Mouse (Mus musculus) midbrain, embryonic 12.5 days (tissue): ENCODE measurements at regions not wholly inside any gene's neighbourhood (a gene's known extent, or its start where the extent isn't known, plus 50 kb on each side); places are given as distances from the start of the nearest gene placed in this dataset.

ENCODE experiments used
- ATAC-seq: fragments of 200-750 bp; cut with Nextera tagmentation; 2 replicates; pipeline ENCODE4 v1.8.0; 2017; ENCODE audit warnings: low read depth, moderate TSS enrichment, moderate library complexity; ENCODE audit not compliant: low FRiP score
- H3K27ac ChIP-seq: fragments of 300-500 bp; sonication (generic); replicated peaks from 2 replicates; pipeline ENCODE4 v1.5.1; 2016; ENCODE audit warnings: mild to moderate bottlenecking
- H3K27me3 ChIP-seq: fragments of 300-500 bp; sonication (generic); 2 replicates; pipeline ENCODE4 v1.6.1; 2016; ENCODE audit warnings: mild to moderate bottlenecking
- H3K36me3 ChIP-seq: fragments of 300-500 bp; sonication (generic); 2 replicates; pipeline ENCODE4 v1.6.1; 2016
- H3K4me1 ChIP-seq: fragments of 300-500 bp; sonication (generic); 2 replicates; pipeline ENCODE4 v1.6.1; 2016
- H3K4me2 ChIP-seq: fragments of 300-500 bp; sonication (generic); replicated peaks from 2 replicates; pipeline ENCODE4 v1.6.1; 2016; ENCODE audit warnings: mild to moderate bottlenecking, moderate library complexity
- H3K4me3 ChIP-seq: fragments of 300-500 bp; sonication (generic); 2 replicates; pipeline ENCODE4 v1.5.1; 2016; ENCODE audit warnings: mild to moderate bottlenecking
- H3K9ac ChIP-seq: fragments of 300-500 bp; sonication (generic); replicated peaks from 2 replicates; pipeline ENCODE4 v1.6.1; 2016; ENCODE audit warnings: mild to moderate bottlenecking, moderate library complexity
- H3K9me3 ChIP-seq: fragments of 300-500 bp; sonication (generic); 2 replicates; pipeline ENCODE4 v1.6.1; 2016; ENCODE audit warnings: mild to moderate bottlenecking
- WGBS: fragments of 180-500 bp; shearing (Covaris S2); methylation state at CpG from one replicate; pipeline ENCODE4 v1.1.7; 2016; 5-methylcytosine and 5-hydroxymethylcytosine counted together

GRCm38 (mm10) chr7:40273459-40274072 lies 624.6 kb upstream of the Vstm2b start:
- Histone ChIP-seq H3K27me3 (peaks cover 28% of the 10 kb centered on the region), H3K4me2 (no peak overlapping the region), H3K4me3 (no peak overlapping the region), H3K9ac (no peak overlapping the region), H3K36me3 (no peaks in the 10 kb centered on the region), H3K27ac (no peak overlapping the region), H3K9me3 (no peaks in the 10 kb centered on the region), H3K4me1 (peaks cover 12% of the 10 kb centered on the region; the same call in 1 of the 2 replicates)
- ATAC-seq = peak; percentile 17; the same call in 1 of the 2 replicates
- WGBS = 20% methylated on average over 2 of the region's 2 CpGs

GRCm38 (mm10) chr7:40275078-40275477 lies 623.0 kb upstream of the Vstm2b start:
- WGBS = 71% methylated on average over 9 of the region's 9 CpGs
- Histone ChIP-seq H3K4me1 (peaks cover 12% of the 10 kb centered on the region; the same call in 1 of the 2 replicates), H3K27me3 (peaks cover 41% of the 10 kb centered on the region), H3K4me3 (no peak overlapping the region), H3K9ac (no peak overlapping the region), H3K4me2 (no peak overlapping the region), H3K36me3 (no peaks in the 10 kb centered on the region), H3K27ac (no peak overlapping the region), H3K9me3 (no peaks in the 10 kb centered on the region)
- ATAC-seq = 0 out of 2 replicates have a peak, but pooled peaks have one; percentile 0

GRCm38 (mm10) chr7:40275658-40276057 lies 622.5 kb upstream of the Vstm2b start:
- H3K27me3 ChIP-seq = peaks cover 44% of the 10 kb centered on the region
- no peak overlapping the region for H3K27ac ChIP-seq
- no peaks in the 10 kb centered on the region for H3K9me3 ChIP-seq
- H3K4me2 ChIP-seq = no peak overlapping the region
- 2% methylated on average over 4 of the region's 4 CpGs for WGBS
- H3K9ac ChIP-seq = no peak overlapping the region
- no peaks in the 10 kb centered on the region for H3K36me3 ChIP-seq
- peak; percentile 81 for ATAC-seq
- peaks cover 12% of the 10 kb centered on the region; the same call in 1 of the 2 replicates for H3K4me1 ChIP-seq
- H3K4me3 ChIP-seq = no peak overlapping the region

DNA sequence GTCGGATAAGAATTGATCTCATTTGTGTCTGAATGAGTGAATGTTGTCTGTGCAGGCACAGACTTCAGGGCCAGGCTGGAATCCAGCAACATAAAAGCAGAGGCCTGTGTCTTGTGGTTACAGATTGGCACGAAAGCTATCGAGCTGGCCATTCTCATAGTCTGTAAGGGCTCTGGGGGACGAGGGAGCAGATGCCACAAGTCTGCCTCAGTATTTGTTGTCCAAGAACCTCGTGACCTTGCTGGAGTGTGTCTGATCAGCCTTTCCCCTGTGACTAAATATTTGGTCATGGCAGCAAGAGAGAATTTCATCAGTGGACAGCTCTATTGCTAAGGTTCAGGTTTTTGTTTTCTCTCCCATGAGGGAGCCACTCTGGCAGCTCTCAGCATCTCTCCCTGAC lies 622.0 kb upstream of the Vstm2b start:
- no peak overlapping the region for H3K4me3 ChIP-seq
- H3K9me3 ChIP-seq = no peaks in the 10 kb centered on the region
- H3K4me2 ChIP-seq = no peak overlapping the region
- H3K27ac ChIP-seq = no peak overlapping the region
- no peaks in the 10 kb centered on the region for H3K36me3 ChIP-seq
- ATAC-seq = peak; percentile 81
- H3K4me1 ChIP-seq = peaks cover 12% of the 10 kb centered on the region; the same call in 1 of the 2 replicates
- WGBS = 4% methylated on average over 5 of the region's 5 CpGs
- no peak overlapping the region for H3K9ac ChIP-seq
- H3K27me3 ChIP-seq = peaks cover 40% of the 10 kb centered on the region

DNA sequence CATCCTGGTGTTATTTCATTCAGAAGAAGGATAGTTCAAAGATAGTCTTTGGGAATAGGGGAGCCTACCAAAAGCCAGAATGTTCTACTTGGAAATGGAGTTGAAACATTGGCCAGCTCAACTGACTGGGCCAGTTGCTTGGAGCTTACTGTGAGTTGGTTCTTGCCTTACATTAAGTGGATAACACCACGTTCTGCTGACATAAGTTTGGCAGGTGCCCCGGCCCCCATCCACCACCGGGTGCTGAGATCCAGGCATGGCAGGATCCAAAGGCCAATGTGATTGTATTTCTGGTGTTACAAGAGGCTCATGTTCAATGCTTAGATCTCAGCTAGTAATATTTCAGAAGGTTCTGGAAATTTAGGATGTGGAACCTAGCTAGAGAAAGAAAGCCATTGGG lies 608.0 kb upstream of the Vstm2b start:
- H3K4me2 ChIP-seq = no peak overlapping the region
- no peak overlapping the region for H3K9ac ChIP-seq
- H3K4me3 ChIP-seq = no peak overlapping the region
- no peaks in the 10 kb centered on the region for H3K27me3 ChIP-seq
- no peak overlapping the region for H3K27ac ChIP-seq
- no peaks in the 10 kb centered on the region for H3K36me3 ChIP-seq
- H3K4me1 ChIP-seq = no peaks in the 10 kb centered on the region
- no peak for ATAC-seq
- no peaks in the 10 kb centered on the region for H3K9me3 ChIP-seq
- WGBS = 88% methylated on average over 3 of the region's 3 CpGs

GRCm38 (mm10) chr7:40310558-40310957 lies 587.6 kb upstream of the Vstm2b start:
- Histone ChIP-seq H3K9ac (no peak overlapping the region), H3K4me1 (no peaks in the 10 kb centered on the region), H3K4me2 (no peak overlapping the region), H3K4me3 (no peak overlapping the region), H3K27ac (no peak overlapping the region), H3K9me3 (no peaks in the 10 kb centered on the region), H3K27me3 (no peaks in the 10 kb centered on the region), H3K36me3 (no peaks in the 10 kb centered on the region)
- WGBS = 25% methylated on average over 2 of the region's 2 CpGs
- no peak for ATAC-seq

GRCm38 (mm10) chr7:40321171-40321570 lies 577.0 kb upstream of the Vstm2b start:
- H3K36me3 ChIP-seq = no peaks in the 10 kb centered on the region
- H3K9ac ChIP-seq = no peak overlapping the region
- H3K4me3 ChIP-seq = no peak overlapping the region
- H3K9me3 ChIP-seq = no peaks in the 10 kb centered on the region
- no peaks in the 10 kb centered on the region for H3K27me3 ChIP-seq
- 88% methylated on average over 1 of the region's 1 CpGs for WGBS
- no peak overlapping the region for H3K27ac ChIP-seq
- no peak overlapping the region for H3K4me2 ChIP-seq
- no peak for ATAC-seq
- H3K4me1 ChIP-seq = no peaks in the 10 kb centered on the region

GRCm38 (mm10) chr7:40325188-40325705 lies 572.9 kb upstream of the Vstm2b start:
- ATAC-seq = no peak
- Histone ChIP-seq H3K4me1 (no peaks in the 10 kb centered on the region), H3K27ac (no peak overlapping the region), H3K36me3 (no peaks in the 10 kb centered on the region), H3K4me3 (no peak overlapping the region), H3K9ac (no peak overlapping the region), H3K4me2 (no peak overlapping the region), H3K27me3 (no peaks in the 10 kb centered on the region), H3K9me3 (no peaks in the 10 kb centered on the region)
- 78% methylated on average over 3 of the region's 3 CpGs for WGBS

DNA sequence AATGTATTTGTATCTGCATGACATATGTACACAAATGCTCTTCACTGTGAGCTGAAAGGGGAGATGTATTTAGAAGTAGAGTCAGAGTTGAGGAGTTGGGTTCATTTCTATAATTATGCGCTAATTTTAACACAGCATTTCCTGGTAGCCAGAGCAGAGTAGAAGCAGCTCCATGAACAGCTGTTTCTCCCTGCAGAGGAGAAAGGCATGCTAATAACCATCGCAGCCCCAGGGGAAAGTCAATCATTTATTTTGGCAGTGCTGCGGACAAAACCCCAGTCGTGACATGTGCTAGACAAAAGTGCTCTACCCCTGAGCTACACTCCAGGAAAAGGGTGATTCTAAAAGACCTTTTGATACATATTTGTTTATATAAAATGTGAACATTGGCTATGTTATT lies 565.7 kb upstream of the Vstm2b start:
- H3K27ac ChIP-seq = no peak overlapping the region
- H3K36me3 ChIP-seq = no peaks in the 10 kb centered on the region
- H3K4me1 ChIP-seq = no peaks in the 10 kb centered on the region
- peak; percentile 54 for ATAC-seq
- WGBS = 45% methylated on average over 4 of the region's 4 CpGs
- H3K9me3 ChIP-seq = no peaks in the 10 kb centered on the region
- H3K4me3 ChIP-seq = no peak overlapping the region
- H3K4me2 ChIP-seq = no peak overlapping the region
- H3K27me3 ChIP-seq = no peaks in the 10 kb centered on the region
- H3K9ac ChIP-seq = no peak overlapping the region

GRCm38 (mm10) chr7:40352306-40352705 lies 545.8 kb upstream of the Vstm2b start:
- ATAC-seq = no peak
- no peaks in the 10 kb centered on the region for H3K36me3 ChIP-seq
- 66% methylated on average over 4 of the region's 4 CpGs for WGBS
- H3K27ac ChIP-seq = no peak overlapping the region
- no peak overlapping the region for H3K4me2 ChIP-seq
- H3K4me3 ChIP-seq = no peak overlapping the region
- H3K4me1 ChIP-seq = no peaks in the 10 kb centered on the region
- H3K9ac ChIP-seq = no peak overlapping the region
- H3K27me3 ChIP-seq = no peaks in the 10 kb centered on the region
- H3K9me3 ChIP-seq = no peaks in the 10 kb centered on the region

DNA sequence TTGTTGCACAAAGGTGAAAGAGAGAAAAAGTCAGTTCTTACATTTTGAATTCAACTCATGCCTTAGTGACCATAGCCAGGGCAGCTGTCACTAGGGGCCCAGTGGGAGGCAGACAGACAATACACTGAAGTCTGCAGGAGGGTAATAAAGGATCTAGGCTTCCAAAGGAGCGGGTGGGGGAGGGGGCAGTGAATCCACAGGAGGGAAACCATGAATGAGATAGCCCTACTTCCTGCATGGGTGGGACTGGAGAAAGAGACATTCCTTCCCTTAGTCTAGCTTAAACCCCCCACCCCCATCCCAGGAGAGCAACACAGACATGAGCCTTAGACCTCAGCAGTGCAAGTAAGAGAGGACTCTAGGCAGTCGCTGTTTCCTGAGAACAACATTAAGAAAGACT lies 535.4 kb upstream of the Vstm2b start:
- Histone ChIP-seq H3K36me3 (no peaks in the 10 kb centered on the region), H3K9ac (no peak overlapping the region), H3K27ac (no peak overlapping the region), H3K4me3 (no peak overlapping the region), H3K4me1 (peaks cover 6% of the 10 kb centered on the region; the same call in 1 of the 2 replicates), H3K4me2 (no peak overlapping the region), H3K27me3 (no peaks in the 10 kb centered on the region), H3K9me3 (no peaks in the 10 kb centered on the region)
- ATAC-seq = peak; percentile 71
- WGBS = 8% methylated on average over 2 of the region's 2 CpGs

- Histone ChIP-seq H3K9me3 (no peaks in the 10 kb centered on the region), H3K27me3 (no peaks in the 10 kb centered on the region), H3K4me2 (no peak overlapping the region), H3K36me3 (no peaks in the 10 kb centered on the region), H3K27ac (no peak overlapping the region), H3K4me1 (peaks cover 1% of the 10 kb centered on the region; the same call in 1 of the 2 replicates), H3K9ac (no peak overlapping the region), H3K4me3 (no peak overlapping the region)
- 84% methylated on average over 2 of the region's 2 CpGs for WGBS
- no peak for ATAC-seq
Measured at GRCm38 (mm10) chr7:40372713-40373112, 525.4 kb upstream of the Vstm2b start.

GRCm38 (mm10) chr7:40377839-40378238 lies 520.3 kb upstream of the Vstm2b start:
- no peak overlapping the region for H3K9ac ChIP-seq
- no peak for ATAC-seq
- H3K4me2 ChIP-seq = no peak overlapping the region
- H3K27ac ChIP-seq = no peak overlapping the region
- H3K9me3 ChIP-seq = no peaks in the 10 kb centered on the region
- H3K4me3 ChIP-seq = no peak overlapping the region
- H3K36me3 ChIP-seq = no peaks in the 10 kb centered on the region
- no peaks in the 10 kb centered on the region for H3K27me3 ChIP-seq
- WGBS = 83% methylated on average over 1 of the region's 1 CpGs
- H3K4me1 ChIP-seq = peaks cover 5% of the 10 kb centered on the region; the same call in 1 of the 2 replicates
